Mouse (Mus musculus) gonadal fat pad, adult 2 months (tissue): Measurements from ENCODE around the gene Rictor. TPM values are rescaled to one million over a fixed set of nuclear protein-coding genes. Genes with fewer than 3 reads are reported as not detected.

Experiments
- DNase-seq: peaks from one replicate; pipeline ENCODE4 v3.0.0-alpha.2; 2012; ENCODE audit warnings: low read depth
- polyA plus RNA-seq: library from polyadenylated mRNA; depleted of rRNA; stranded (reverse); fragments of >200 nt; gene quantifications from 2 replicates; pipeline ENCODE4 v1.2.3, GENCODE M21; 2012; rRNA removed

The Rictor gene
- 7.8 and 8.5 TPM in 2 replicates for polyA plus RNA-seq

DNA sequence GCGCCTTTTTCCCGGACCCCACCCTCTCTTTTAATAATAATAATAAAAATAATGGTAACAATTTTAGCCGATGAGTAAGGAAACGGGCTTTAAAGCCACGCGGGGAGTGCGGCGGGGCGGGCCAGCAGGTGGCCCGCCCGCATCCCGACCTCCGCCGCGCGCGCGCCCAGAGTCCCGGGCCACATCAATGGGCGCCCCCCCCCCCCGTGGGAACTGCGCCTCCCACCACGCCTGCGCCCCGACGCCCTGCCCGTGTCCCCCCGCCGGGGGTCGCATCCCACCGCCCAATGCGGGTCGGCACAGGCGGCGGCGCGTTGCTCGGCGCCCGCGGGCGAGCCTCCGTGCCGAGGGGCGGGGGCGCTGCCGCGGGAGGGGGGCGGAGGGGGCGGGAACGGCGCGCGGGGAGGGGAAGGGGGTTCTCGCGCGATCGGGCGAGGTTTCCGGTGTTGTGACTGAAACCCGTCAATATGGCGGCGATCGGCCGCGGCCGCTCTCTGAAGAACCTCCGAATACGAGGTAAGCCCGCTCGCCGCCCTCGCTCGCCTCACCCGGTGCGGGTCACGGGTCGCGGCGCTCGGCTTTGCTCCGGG lies at the start of gene Rictor:
TSS of gene Rictor (plus strand) at position 444 of the 590 bp plus-strand sequence.
- no peak for DNase-seq

DNA sequence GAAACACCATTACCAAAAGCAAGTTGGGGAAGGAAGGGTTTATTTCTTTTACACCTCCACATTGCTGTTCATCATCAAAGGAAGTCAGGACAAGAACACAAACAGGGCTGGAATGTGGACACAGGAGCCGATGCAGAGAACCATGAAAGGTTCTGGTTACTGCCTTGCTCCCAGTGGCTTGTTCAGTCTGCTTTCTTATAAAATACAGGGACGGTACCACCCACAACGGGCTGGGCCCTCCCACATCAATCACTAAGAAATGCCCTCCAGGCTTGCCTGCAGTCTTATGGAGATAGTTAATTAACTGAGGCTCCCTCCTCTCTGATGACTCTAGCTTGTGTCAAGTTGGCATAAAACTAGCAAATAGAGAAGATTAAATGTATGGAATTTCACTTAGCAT lies 46.2 kb upstream of the Rictor start:
- no peak for DNase-seq

DNA sequence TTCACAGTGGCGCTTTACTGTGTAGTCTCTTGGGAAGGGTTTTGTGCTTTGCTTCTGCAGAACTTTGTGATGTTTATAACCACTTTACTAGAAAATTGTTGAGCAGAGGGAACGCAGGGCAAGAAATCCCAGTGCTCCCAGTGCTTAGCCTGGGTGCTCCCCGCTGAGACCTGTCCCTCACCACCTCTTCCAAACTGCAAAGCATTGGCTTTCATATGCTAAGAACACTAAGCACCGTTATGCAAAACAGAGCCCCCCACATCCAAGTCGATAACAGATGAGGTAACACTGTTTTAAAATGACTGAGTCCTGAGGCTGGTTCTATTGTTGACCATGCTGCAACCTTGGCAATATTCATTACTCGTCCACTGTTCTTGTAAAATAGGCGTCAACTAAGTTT lies 44.2 kb upstream of the Rictor start:
- no peak for DNase-seq

DNA sequence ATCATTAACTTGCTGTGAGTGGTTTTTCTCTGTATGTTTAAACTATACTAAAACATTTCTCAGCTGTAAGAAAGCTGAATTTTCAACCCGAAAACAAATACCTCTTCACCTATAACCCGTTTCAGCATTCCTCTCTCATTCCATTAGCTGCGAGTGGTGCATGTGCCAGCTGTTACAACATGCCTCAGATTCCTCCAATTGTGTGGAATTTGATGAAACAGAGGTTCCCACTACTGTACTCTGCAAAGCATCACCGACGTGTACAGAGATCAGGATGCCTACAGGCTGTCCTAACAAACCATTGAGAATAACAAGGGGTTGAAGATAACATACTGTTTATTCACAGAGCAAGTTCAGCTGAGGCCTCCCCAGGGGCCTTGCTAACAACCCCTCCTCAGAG lies 42.1 kb upstream of the Rictor start:
- DNase-seq = no peak

DNA sequence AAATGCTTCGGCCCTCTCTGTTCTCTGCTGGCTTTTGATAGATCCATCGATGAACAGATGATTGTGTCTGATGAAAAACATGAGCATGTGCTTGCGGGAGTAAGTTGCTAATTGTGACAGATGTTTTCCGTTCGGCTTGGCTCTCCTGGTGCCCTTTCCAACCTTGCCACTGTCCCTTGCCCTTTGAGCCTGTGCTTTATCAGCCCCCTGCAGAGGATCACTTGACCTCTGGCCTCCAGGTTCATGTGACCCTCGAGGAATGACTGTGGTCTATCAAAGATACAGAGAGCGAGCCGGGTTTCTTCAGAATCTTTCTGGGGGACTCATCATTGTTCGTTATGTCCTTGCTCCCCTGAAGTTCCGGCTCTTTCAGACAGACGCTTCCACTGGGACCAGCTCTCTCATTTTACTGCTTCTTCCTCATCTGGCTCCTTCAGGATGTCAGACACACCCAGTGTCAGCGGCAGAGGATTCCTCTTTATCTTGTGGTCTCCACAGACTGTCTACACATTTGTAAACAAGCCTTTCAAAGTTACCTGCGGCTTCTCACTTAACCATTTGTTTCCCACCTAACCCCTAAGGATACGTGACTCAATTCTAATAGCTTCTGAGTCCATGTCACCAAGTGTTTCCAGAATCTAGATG lies 39.3 kb upstream of the Rictor start:
- no peak for DNase-seq

DNA sequence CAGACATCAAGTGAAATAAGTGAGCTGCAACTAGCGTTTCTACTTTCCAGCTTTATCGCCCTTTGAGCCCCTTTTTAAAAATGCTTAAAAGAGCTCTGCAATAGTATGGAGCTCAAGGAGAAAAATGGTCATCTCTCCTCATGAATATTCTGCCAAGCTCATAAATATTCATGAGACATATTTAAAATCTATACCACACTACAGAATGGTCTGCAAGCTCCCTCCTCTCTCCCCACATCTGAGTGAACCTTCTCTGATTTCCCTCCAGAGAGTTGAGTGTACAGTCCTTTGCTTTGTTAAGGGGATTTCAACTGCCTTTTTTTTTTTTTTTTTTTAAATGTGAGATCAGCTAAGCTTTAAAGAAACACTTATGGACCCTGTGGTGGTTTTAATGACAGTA lies 29.7 kb upstream of the Rictor start:
- no peak for DNase-seq

DNA sequence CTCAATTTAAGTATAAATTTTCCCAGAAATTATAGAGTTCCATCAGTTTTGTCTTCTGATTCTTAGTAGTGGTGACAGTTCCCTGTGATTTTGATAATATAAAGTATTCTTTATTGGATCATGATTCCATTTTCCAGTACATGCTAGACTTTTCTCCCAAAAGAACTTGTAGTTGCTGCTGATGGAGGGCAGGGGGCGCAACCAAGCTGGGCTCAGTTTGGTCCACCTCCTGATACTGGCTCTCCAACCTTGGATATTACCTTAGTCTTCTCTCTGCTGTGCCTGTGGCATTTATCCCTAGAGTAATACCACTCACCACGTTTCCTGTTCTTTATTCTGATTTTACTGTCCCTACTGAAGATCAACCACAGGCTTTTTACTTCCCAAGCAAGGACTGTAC lies 6.0 kb upstream of the Rictor start:
- DNase-seq = no peak

DNA sequence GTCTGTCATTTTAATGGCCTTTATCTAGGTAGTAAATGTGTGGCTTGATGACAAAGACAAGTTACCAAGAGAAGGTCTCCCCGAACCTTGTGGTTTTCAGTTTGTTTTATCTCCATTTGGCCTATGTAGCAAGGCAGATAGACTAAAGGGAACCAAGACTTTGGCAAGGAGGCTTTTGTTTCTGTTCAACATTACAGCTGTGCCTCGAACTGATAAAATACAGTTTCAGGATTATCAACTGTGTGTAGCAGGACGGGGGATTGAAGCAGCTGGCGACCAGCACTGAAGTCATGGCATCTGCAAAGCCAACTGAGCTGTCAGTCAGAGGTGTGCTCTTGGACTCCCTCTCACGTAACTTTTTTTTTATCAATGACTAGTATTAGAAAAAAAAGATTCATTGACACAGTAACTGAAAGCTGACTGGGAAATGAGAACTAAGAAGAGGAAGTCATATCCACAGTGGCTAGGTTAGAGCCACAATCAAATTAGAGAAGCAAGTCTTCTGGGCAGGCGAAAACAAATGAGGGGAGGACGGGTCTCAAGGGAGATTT lies 2.8 kb upstream of the Rictor start:
- DNase-seq = no peak

DNA sequence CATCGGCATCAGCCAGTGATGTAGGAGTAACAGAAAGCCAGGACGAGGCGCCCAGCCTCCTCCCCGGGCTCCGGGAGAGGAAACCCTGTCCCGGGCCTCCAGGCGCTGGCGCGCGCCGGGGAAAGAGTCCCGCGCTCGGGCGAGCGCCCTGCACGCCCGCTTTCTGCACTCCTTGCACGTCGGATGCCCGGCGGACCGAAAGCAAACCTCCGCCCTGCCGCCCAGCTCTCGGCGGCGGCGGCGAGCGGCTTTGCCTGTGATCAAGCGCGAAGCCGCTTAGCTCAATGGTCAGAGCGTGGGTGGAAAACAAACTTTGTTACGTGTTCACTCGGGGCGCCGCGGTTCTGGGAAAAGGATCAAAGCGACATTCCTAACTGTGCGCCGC lies 636 bp upstream of the Rictor start:
- no peak for DNase-seq

DNA sequence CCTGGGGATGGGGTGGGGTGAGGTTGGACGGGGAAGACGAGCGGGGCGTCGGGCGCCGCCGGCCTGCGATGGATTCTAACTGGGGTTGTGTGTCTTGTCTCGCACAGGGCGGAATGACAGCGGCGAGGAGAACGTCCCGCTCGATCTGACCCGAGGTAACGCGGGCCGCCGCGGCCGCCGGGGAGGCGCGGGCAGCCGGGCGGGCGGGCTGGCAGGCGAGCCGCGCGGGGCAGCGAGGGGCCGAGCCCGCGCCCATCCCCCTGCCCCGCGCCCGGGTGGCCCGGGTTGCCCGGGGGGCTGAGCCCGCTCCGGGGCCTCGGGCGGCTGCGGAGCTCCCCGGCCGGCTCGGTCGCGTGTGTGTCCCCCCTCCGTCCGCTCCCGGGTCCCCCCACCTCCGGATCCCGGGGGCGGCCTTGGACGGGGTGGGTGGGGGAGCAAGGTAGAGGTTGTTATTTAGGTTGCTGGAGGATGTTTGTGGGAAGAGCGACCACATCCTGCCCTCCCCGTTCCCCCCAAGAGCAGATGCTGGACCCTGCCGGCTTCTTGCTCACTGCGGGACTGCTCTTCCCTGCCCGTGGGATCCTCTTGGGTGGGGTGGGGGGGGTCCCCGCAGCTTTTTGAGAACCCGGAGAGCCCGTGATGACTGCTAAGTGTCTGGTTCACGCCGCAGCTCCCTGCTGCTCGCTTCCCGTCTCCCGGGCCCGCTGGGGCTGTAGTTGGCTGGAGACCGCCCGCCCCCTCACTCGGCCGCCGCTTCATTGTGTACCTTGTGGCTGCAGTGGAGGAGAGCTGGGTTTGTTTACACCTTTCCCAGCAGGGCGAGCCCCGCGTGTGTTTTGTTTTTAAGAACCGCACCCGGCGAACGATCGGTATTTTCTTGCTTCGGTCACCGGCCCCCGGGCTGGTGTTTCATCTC lies 605 bp downstream of the Rictor start:
- DNase-seq = no peak

DNA sequence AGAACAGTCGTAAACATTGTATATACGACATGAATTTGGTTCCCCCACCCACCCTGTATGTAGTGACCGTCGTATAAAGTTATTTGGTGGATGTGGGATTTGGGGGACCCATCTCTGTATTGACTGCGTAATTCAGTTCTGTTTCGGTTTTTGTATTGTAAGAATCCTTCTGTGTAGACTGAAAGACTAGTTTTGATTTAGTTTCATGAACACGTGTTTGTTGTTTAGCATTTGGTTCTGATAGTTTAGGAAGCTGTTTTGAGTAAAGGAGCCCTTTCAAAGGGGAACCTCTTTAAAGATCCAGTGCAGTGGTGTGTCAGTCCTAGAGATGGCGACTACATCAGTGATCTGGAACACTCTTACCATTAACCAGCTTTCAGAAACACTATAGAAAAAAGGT lies 1.4 kb downstream of the Rictor start:
- no peak for DNase-seq

DNA sequence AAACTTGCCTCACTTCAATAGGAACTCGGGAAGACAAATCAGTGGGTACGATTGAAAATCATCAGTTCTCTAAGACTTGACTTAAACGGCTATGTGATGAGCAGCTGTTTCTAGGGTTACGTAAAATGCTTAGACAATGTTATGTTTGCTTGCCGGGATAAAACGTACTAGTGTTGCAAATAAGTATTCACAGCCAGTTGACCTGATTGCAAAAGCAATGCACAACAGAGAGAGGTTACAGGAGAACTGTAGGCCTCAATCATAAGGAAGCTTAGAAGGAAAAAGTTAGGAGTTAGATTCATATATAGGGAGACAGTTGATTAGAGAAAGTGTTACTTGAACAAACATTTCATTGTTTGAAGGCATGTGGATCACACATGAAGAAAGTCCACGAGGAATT lies 2.2 kb downstream of the Rictor start:
- no peak for DNase-seq

DNA sequence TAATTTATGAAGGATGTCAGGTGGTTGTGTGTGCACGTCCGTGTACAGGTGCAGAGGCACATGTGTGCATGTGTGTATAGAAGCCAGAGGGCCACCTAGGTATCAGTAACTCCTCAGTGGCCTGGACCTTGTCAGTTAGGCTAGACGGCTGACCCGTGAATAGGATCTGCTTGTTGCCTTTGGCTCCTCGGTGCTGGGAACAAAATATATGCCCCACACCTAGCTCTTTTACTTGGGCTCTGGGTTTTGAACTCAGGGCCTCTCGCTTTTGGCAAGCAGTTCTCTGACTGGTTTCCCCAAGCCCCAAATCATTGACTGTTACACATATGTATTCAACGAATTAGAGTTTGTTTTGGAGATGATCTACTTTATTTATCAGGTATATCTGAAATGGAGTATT lies 3.0 kb downstream of the Rictor start:
- no peak for DNase-seq

DNA sequence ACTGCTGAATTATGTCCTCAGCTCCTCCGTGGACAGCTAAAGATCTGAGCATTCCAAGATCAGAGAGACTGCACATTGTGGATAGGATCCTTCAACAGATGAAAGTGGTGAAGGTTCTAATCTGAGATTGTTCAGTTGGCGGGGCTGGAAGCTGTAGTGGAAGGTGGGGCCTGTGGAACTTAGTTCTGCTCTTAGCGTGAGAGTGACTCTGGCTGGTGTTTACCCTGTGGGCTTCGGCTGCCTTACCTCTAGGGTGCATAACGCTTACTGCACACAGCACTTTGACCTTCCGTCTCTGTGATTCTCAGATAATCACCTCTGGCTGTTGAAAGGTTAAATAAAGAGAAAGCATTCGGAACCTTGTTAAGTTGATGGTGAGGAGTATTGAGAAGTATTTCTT lies 6.6 kb downstream of the Rictor start:
- DNase-seq = no peak

DNA sequence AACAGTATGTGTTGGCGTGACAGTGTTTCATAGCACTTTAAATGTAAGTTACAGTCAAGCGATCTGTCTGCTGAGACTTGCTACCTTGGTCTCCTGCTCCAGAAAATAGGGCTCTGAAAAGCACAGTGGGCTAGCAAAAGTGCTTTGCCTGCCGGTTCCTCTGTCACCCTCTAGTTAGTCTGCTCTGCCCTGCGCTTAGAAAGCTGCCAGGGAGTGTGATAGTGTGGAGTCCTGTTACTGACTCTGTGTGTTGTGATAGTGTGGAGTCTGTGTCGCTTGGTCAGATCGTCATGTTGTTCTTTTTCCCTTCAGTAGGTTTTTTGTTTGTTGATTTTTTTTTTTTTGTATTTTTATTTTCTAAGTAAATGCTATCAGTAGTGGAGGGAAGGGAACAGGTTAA lies 7.1 kb downstream of the Rictor start:
- no peak for DNase-seq

DNA sequence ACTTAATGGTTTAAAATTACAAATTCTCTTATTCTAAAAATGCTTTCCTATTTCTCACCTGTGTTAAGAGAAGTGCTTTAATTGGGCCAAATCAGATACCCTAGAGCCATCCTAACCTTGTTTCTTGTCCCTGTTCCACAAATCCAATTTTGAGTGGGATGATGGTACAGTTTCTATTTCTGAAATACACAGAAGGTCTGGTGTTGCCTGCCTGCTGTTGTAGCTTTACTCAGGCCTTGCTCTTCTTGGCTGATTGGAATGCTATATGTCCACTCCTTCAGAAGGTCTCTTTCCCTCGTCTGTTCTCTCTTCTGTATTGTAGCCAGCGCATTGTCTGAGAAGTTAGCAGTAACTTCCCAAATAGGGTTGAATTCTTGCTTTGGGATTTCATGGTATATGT lies 13.2 kb downstream of the Rictor start:
- no peak for DNase-seq

DNA sequence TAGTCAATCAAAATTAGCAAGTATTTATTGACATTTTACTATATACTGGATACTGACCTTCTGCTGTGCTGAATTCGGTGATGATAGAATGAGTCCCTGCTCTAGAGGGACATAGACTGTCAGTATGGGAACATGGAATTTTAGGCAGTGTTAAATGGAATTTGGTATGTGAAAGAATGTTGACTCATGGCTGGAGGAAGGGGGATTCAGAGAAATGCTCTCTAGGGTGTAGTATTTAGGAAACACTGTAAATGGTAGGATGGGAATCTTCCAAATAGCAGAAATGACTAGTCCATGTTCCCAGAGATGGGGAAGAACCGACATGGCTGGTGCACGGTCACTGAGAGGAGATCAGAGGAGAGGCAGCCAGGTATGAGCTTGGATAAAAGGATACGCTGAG lies 13.6 kb downstream of the Rictor start:
- no peak for DNase-seq

DNA sequence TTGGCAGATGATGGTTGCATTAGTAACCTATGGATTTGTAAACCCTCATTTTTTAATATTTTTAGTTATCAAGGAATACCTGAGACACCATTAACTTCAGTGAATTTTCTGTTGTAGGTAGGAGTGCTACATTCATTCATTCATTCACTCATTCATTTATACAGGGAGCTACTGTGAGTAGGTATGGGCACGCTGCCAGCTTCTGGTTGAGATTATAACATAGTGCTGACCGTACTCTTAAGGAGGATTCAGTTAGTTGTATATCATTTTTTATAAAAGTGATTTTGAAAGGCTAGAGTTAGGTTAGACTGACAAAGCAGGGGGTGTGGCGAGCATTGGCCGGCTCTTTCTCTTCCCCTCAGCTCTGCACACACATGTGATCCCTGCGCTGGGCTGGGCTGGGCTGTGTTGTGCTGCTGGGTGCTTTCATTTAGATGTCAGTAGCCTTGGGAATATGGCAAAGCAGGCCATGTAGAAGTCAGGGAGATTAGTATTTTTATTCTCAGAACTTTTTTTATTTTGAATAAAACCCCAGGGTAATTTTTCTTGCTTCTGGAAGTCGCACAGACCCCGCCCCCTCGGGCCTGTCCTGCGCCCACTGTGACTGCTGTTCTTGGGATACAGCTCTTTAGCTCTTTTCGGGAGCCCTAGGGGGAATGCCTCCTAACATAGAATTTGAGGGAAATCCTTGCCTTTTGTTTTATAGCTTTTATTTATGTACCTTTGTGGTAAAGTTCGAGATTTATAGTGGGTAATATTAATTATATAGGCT lies 14.4 kb downstream of the Rictor start:
- no peak for DNase-seq

DNA sequence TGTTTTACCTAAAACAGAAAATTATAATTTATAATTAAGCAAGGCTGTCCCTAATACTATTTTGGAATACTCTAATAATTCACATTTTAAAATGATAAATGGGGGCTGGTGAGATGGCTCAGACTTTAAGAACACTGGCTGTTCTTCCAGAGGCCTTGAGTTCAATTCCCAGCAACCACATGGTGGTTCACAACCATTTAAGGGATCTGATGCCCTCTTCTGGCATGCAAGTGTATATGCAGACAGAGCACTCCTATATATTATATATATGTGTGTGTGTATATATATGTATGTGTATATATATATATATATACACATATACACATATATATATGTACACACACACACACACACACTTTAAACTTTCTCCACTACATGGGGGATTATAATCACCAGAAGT lies 15.2 kb downstream of the Rictor start:
- no peak for DNase-seq

DNA sequence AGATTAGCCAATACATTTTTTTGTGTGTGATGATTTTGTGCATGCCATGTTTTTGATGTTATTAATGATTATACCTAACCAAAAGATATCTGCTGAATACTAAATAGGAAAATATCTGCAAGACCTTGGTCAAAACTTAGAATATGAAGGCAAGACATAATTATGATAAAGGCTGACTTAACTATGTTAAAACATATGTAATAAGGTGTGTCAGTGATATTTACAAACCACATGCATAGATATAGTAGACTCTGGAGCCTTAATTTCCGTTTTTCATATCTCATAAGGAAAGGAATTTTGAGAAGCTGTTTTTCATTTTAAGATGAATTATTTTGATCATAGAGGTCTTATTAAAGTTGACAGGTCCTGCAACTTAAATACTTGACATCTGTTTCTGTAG lies 16.3 kb downstream of the Rictor start:
- DNase-seq = no peak

DNA sequence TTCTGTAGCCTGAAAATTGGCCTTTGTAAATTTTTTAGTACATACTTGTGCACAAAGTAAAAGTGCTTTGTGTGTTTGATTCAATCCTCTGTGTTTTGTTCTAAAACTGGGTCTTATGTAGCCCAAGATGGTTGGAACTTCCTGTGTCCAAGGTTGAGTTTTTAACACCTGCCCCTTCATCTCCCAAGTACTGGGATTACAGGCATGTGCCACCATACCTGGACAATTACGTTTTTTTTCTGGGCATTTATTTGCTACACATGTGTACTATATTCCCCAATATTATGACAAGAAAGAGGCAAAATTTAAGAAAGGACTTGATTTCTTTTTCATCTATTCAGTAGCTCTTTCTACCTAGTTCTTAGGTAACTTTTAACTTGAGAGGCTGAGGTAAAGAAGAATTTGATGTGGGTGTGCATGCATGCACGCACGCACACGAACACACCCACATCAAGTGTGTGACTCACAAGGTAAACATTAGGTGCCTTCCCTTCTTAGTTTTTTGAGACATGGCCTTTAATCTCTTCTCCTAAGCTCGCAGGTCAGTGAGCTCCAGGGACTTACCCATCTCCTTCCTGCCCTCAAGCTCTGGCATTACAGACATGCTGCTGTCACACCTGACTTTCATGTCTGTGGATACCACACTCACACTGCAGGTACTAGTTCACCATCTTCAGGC lies 18.1 kb downstream of the Rictor start:
- peak; percentile 46 for DNase-seq
